Mouse (Mus musculus): ENCODE data around the gene Olfr1307. TPM values are rescaled to one million over a fixed set of nuclear protein-coding genes. Genes with fewer than 3 reads are reported as not detected.

Gene Olfr1307
- polyA plus RNA-seq (2015; fragmentation: Nextera tagmentation; extraction: Ambion mirVana), result 0.01 TPM in 1 of 2 replicates, not detected in the other

GRCm38 (mm10) chr2:111949340-111949739, at the start of gene Olfr1307:
TSS of gene Olfr1307 (minus strand) at chr2:111949440.
- no peaks in the 10 kb centered on the region for H3K4me1 ChIP-seq
- H3K4me2 ChIP-seq, result no peak within 1 kb of the TSS
- no peaks in the 10 kb centered on the region for H3K27me3 ChIP-seq (replicated peaks)
- ATAC-seq (replicated peaks), result no peak
- no peaks in the 10 kb centered on the region for H3K9me3 ChIP-seq
- 85% methylated on average over 1 of the region's 1 CpGs for WGBS
- no peak within 1 kb of the TSS for H3K27ac ChIP-seq
- H3K36me3 ChIP-seq (replicated peaks), result no peaks in the 10 kb centered on the region
- no peak within 1 kb of the TSS for H3K4me3 ChIP-seq
- H3K9ac ChIP-seq, result no peak within 1 kb of the TSS

- no peak within 1 kb of the TSS for H3K4me2 ChIP-seq
- no peaks in the 10 kb centered on the region for H3K9me3 ChIP-seq
- H3K4me1 ChIP-seq, result no peaks in the 10 kb centered on the region
- ATAC-seq (replicated peaks), result no peak
- H3K36me3 ChIP-seq (replicated peaks), result no peaks in the 10 kb centered on the region
- no peak within 1 kb of the TSS for H3K9ac ChIP-seq
- no peaks in the 10 kb centered on the region for H3K27me3 ChIP-seq (replicated peaks)
- H3K27ac ChIP-seq, result no peak within 1 kb of the TSS
- H3K4me3 ChIP-seq, result no peak within 1 kb of the TSS
- 76% methylated on average over 1 of the region's 1 CpGs for WGBS
Measured at GRCm38 (mm10) chr2:111990181-111990580, 40.9 kb upstream of the Olfr1307 start, which contains the start of gene Olfr1309. TSS of gene Olfr1309 (minus strand) at chr2:111990281.

- no peaks in the 10 kb centered on the region for H3K27me3 ChIP-seq (replicated peaks)
- ATAC-seq (replicated peaks), result no peak
- no peak within 1 kb of the TSS for H3K9ac ChIP-seq
- H3K4me3 ChIP-seq, result no peak within 1 kb of the TSS
- H3K4me1 ChIP-seq, result no peaks in the 10 kb centered on the region
- 57% methylated on average over 1 of the region's 1 CpGs for WGBS
- H3K9me3 ChIP-seq, result no peaks in the 10 kb centered on the region
- no peaks in the 10 kb centered on the region for H3K36me3 ChIP-seq (replicated peaks)
- no peak within 1 kb of the TSS for H3K4me2 ChIP-seq
- no peak within 1 kb of the TSS for H3K27ac ChIP-seq
Measured at GRCm38 (mm10) chr2:111964844-111965243, 15.6 kb upstream of the Olfr1307 start, which contains the start of gene Olfr1308. TSS of gene Olfr1308 (minus strand) at chr2:111964944.

GRCm38 (mm10) chr2:111916171-111916570, 33.1 kb downstream of the Olfr1307 start, which contains the start of gene Olfr1306:
TSS of gene Olfr1306 (minus strand) at chr2:111916271.
- no peaks in the 10 kb centered on the region for H3K36me3 ChIP-seq (replicated peaks)
- no peak within 1 kb of the TSS for H3K27ac ChIP-seq
- H3K9me3 ChIP-seq, result no peaks in the 10 kb centered on the region
- H3K27me3 ChIP-seq (replicated peaks), result no peaks in the 10 kb centered on the region
- H3K4me1 ChIP-seq, result no peaks in the 10 kb centered on the region
- no peak within 1 kb of the TSS for H3K9ac ChIP-seq
- ATAC-seq (replicated peaks), result no peak
- no peak within 1 kb of the TSS for H3K4me3 ChIP-seq
- no peak within 1 kb of the TSS for H3K4me2 ChIP-seq
- 84% methylated on average over 1 of the region's 1 CpGs for WGBS

Other genes with a start within 250 kb of the Olfr1307 start
- not detected in 2 replicates for gene Olfr1301, start 198.4 kb downstream of the Olfr1307 start, polyA plus RNA-seq (2015; fragmentation: Nextera tagmentation; extraction: Ambion mirVana)
- not detected in 2 replicates for gene Olfr1302, start 172.0 kb downstream of the Olfr1307 start, polyA plus RNA-seq (2015; fragmentation: Nextera tagmentation; extraction: Ambion mirVana)
- gene Olfr1303, start 129.1 kb downstream of the Olfr1307 start, polyA plus RNA-seq (2015; fragmentation: Nextera tagmentation; extraction: Ambion mirVana), result not detected in 2 replicates
- not detected in 2 replicates for gene Olfr1305, start 72.3 kb downstream of the Olfr1307 start, polyA plus RNA-seq (2015; fragmentation: Nextera tagmentation; extraction: Ambion mirVana)
- not detected in 2 replicates for gene Olfr1306, start 33.2 kb downstream of the Olfr1307 start, polyA plus RNA-seq (2015; fragmentation: Nextera tagmentation; extraction: Ambion mirVana)
- not detected in 2 replicates for gene Olfr1308, start 15.5 kb upstream of the Olfr1307 start, polyA plus RNA-seq (2015; fragmentation: Nextera tagmentation; extraction: Ambion mirVana)
- gene Olfr1309, start 40.8 kb upstream of the Olfr1307 start, polyA plus RNA-seq (2015; fragmentation: Nextera tagmentation; extraction: Ambion mirVana), result not detected in 2 replicates
- not detected in 2 replicates for gene Olfr1310, start 63.3 kb upstream of the Olfr1307 start, polyA plus RNA-seq (2015; fragmentation: Nextera tagmentation; extraction: Ambion mirVana)
- gene Olfr1311, start 75.0 kb upstream of the Olfr1307 start, polyA plus RNA-seq (2015; fragmentation: Nextera tagmentation; extraction: Ambion mirVana), result not detected in 2 replicates
- not detected in 2 replicates for gene Olfr1312, start 100.8 kb upstream of the Olfr1307 start, polyA plus RNA-seq (2015; fragmentation: Nextera tagmentation; extraction: Ambion mirVana)
- not detected in 2 replicates for gene Olfr1313, start 128.4 kb upstream of the Olfr1307 start, polyA plus RNA-seq (2015; fragmentation: Nextera tagmentation; extraction: Ambion mirVana)
- not detected in 2 replicates for gene Olfr1314, start 147.3 kb upstream of the Olfr1307 start, polyA plus RNA-seq (2015; fragmentation: Nextera tagmentation; extraction: Ambion mirVana)
- gene Olfr1315-ps1, start 166.0 kb upstream of the Olfr1307 start, polyA plus RNA-seq (2015; fragmentation: Nextera tagmentation; extraction: Ambion mirVana), result not detected in 2 replicates
- gene Olfr1316, start 185.5 kb upstream of the Olfr1307 start, polyA plus RNA-seq (2015; fragmentation: Nextera tagmentation; extraction: Ambion mirVana), result not detected in 2 replicates
- gene Olfr1317, start 190.9 kb upstream of the Olfr1307 start, polyA plus RNA-seq (2015; fragmentation: Nextera tagmentation; extraction: Ambion mirVana), result not detected in 2 replicates
- gene Olfr1318, start 204.8 kb upstream of the Olfr1307 start, polyA plus RNA-seq (2015; fragmentation: Nextera tagmentation; extraction: Ambion mirVana), result not detected in 2 replicates

Data from midbrain, embryonic 15.5 days (tissue).